Mouse (Mus musculus) neural tube, embryonic 12.5 days (tissue): ENCODE data around the gene Cpne6. TPM values are rescaled to one million over a fixed set of nuclear protein-coding genes. Genes with fewer than 3 reads are reported as not detected.

Source experiments
- ATAC-seq: fragments of 200-750 bp; cut with Nextera tagmentation; 2 replicates; pipeline ENCODE4 v1.8.0; 2017; ENCODE audit warnings: low read depth, mild to moderate bottlenecking, moderate TSS enrichment, moderate library complexity; ENCODE audit not compliant: low FRiP score
- H3K27ac ChIP-seq: fragments of 300-500 bp; sonication (generic); 2 replicates; pipeline ENCODE4 v1.5.1; 2016
- H3K27me3 ChIP-seq: fragments of 300-500 bp; sonication (generic); replicated peaks from 2 replicates; pipeline ENCODE4 v1.6.1; 2016; ENCODE audit warnings: mild to moderate bottlenecking
- H3K36me3 ChIP-seq: fragments of 300-500 bp; sonication (generic); 2 replicates; pipeline ENCODE4 v1.6.1; 2016; ENCODE audit warnings: mild to moderate bottlenecking
- H3K4me1 ChIP-seq: fragments of 300-500 bp; sonication (generic); 2 replicates; pipeline ENCODE4 v1.6.1; 2016
- H3K4me2 ChIP-seq: fragments of 300-500 bp; sonication (generic); replicated peaks from 2 replicates; pipeline ENCODE4 v1.6.1; 2016; ENCODE audit warnings: mild to moderate bottlenecking
- H3K4me3 ChIP-seq: fragments of 300-500 bp; sonication (generic); 2 replicates; pipeline ENCODE4 v1.5.1; 2016
- H3K9ac ChIP-seq: fragments of 300-500 bp; sonication (generic); 2 replicates; pipeline ENCODE4 v1.6.1; 2016; ENCODE audit warnings: mild to moderate bottlenecking
- H3K9me3 ChIP-seq: fragments of 300-500 bp; sonication (generic); 2 replicates; pipeline ENCODE4 v1.6.1; 2016; ENCODE audit warnings: mild to moderate bottlenecking
- WGBS: fragments of 180-500 bp; shearing (Covaris S2); methylation state at CpG from one replicate; pipeline ENCODE4 v1.1.7; 2016; 5-methylcytosine and 5-hydroxymethylcytosine counted together
- polyA plus RNA-seq: library from polyadenylated mRNA; unstranded; fragments of >200 nt; fragmentation: Nextera tagmentation; extraction: Ambion mirVana; gene quantifications from 2 replicates; pipeline ENCODE4 v1.2.1, GENCODE M21; 2016

The Cpne6 gene
- polyA plus RNA-seq, 1 experiment from 2014 or later = 2.4 TPM

DNA sequence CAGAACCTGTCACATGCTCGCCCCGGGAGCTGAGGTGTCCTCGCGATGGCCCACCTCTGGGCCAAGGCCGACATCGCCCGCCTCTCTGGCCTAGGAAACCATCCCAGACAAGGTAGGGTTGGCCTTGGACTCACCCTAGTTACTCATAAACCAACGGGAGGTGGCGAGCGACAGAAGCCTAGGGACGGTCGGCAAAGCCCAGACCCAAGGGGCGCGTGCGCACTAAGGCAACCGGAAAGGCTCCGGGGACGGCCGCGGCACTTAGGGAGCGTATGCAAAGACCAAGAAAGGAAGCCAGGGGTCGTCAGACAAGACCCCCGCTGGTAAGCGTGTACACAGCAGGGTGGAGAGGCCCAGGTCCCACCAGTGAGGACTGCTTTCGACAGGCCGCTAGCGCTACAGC, 49.6 kb downstream of the Cpne6 start, which contains the start of gene Dcaf11:
Gene Dcaf11, plus strand, starts transcription at position 208 of the 403 bp plus-strand sequence.
- peaks cover 14% of the 10 kb centered on the region for H3K4me1 ChIP-seq
- H3K27me3 ChIP-seq = no peaks in the 10 kb centered on the region
- H3K4me3 ChIP-seq = peak within 1 kb of the TSS; percentile 62
- no peaks in the 10 kb centered on the region for H3K9me3 ChIP-seq
- peaks cover 17% of the 10 kb centered on the region for H3K36me3 ChIP-seq
- under 1% methylated on average over 27 of the region's 27 CpGs for WGBS
- peak within 1 kb of the TSS; percentile 90 for H3K27ac ChIP-seq
- peak; percentile 85 for ATAC-seq
- H3K9ac ChIP-seq = peak within 1 kb of the TSS; percentile 61
- peak within 1 kb of the TSS; percentile 79 for H3K4me2 ChIP-seq

DNA sequence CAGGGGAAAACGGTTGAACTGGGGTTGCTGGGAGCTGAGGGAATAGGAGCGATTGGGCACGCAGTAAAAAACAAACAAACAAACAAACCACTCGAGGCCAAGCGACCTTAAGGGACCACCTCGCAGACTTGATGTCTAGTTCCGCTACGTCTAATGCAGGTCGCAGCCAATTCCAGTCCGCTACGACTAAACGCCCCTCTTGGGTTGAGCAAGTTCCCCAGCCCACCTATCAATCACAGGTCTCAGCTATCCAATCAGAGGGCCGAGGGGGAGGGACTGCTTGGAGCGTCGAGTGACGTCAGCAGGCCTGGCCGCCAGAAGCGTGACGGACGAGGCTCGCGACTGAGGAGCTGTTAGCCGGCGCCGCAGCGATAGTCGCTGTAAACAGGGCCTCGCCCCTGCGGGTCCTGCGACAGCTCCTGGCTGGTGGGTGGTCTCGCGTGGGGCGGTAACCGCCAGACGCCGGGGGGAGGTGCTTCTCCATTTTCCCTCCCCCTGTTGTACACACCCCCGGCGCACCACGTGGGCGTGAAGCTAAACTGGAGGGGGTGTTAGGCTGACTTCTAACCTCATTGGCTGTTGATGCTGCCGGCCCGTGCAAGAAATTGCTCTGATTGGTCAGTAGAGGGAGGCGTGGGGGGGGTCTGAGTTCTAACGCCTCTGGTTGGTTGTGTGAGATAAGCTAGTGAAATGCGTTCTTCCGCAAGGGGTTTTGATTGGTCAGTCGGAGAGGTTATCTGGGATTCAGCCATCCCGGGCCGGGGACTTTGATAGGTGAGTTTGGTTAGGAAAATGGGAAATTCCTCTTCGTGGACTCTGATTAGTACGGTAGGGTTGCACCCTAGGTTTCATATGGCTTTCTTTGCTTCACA, 50.2 kb downstream of the Cpne6 start, which contains the start of gene A730061H03Rik:
Gene A730061H03Rik, minus strand, starts transcription at position 205 of the 872 bp plus-strand sequence.
- peak; percentile 98 for ATAC-seq
- peaks cover 14% of the 10 kb centered on the region for H3K4me1 ChIP-seq
- no peaks in the 10 kb centered on the region for H3K9me3 ChIP-seq
- WGBS = under 1% methylated on average over 51 of the region's 51 CpGs
- peak within 1 kb of the TSS; percentile 61 for H3K9ac ChIP-seq
- H3K27me3 ChIP-seq = no peaks in the 10 kb centered on the region
- H3K27ac ChIP-seq = peak within 1 kb of the TSS; percentile 90
- H3K36me3 ChIP-seq = peaks cover 23% of the 10 kb centered on the region
- peak within 1 kb of the TSS; percentile 79 for H3K4me2 ChIP-seq
- peak within 1 kb of the TSS; percentile 62 for H3K4me3 ChIP-seq

DNA sequence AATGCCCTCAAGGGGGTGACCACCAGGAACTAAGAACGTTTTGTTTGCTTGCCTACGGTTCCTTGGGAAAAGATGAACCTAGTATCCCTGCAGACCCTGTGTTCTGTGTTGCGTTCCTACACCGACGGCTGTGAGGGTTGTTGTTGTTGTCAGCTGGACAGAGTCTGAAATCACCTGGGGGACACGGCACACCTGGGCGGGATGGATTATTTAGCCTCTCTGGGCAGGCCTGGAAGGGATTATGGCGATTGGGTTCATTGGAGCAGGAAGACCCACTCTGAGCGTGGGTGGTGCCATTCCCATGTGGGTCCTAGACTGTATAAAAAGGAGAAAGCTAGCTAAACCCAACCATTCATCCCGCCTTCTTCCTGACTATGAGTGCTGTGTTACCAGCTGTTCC, 51.6 kb downstream of the Cpne6 start:
- no peaks in the 10 kb centered on the region for H3K9me3 ChIP-seq
- H3K4me1 ChIP-seq = peaks cover 14% of the 10 kb centered on the region
- no peak overlapping the region for H3K4me3 ChIP-seq
- no peak overlapping the region for H3K9ac ChIP-seq
- peak overlapping the region; percentile 79 for H3K4me2 ChIP-seq
- 88% methylated on average over 10 of the region's 10 CpGs for WGBS
- no peaks in the 10 kb centered on the region for H3K27me3 ChIP-seq
- no peak overlapping the region for H3K27ac ChIP-seq
- peaks cover 37% of the 10 kb centered on the region for H3K36me3 ChIP-seq
- ATAC-seq = no peak

DNA sequence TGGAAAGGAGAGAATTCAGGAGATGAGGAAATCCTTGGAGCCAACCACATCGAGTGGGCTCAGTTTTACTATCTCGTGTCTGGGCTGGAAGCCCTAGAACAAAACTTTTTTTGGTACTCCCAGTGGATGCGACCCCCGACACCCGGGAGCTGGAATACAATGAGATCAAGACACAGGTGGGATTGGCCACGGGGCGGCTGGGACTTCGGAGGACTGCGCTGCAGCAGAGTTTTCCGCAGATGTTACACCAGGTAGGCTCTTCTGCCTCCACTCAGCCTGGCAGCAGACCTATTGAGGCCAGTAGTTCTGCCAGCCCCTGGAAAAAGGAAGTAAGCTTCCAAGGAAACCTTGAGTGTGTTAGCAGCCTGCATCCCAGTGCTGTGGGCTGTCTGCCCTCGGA, 53.0 kb downstream of the Cpne6 start:
- no peak overlapping the region for H3K9ac ChIP-seq
- H3K36me3 ChIP-seq = peaks cover 49% of the 10 kb centered on the region
- H3K9me3 ChIP-seq = no peaks in the 10 kb centered on the region
- H3K4me2 ChIP-seq = no peak overlapping the region
- peaks cover 14% of the 10 kb centered on the region for H3K4me1 ChIP-seq
- no peak overlapping the region for H3K4me3 ChIP-seq
- 93% methylated on average over 11 of the region's 11 CpGs for WGBS
- ATAC-seq = no peak
- no peaks in the 10 kb centered on the region for H3K27me3 ChIP-seq
- H3K27ac ChIP-seq = no peak overlapping the region

DNA sequence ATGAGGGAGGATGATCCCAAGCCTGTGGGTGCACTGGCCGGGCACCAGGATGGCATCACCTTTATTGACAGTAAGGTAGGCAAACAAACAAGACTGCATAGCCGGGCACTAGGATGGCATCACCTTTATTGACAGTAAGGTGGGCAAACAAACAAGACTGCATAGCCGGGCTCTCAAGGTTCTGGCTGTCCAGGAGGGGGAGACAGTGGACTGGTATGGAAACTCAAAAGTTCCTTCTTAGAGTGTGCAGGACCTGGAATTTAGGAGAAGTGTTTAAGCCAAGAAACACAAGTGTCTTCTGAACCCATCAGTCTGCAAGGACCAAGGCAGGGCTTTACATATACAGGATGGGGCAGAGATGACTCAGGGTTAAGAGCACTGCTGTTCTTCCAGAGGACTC, 55.5 kb downstream of the Cpne6 start:
- WGBS = 79% methylated on average over 3 of the region's 3 CpGs

More for the DNA sequence above, 55.5 kb downstream of the Cpne6 start:
- Histone ChIP-seq H3K4me1 (peaks cover 14% of the 10 kb centered on the region), H3K9ac (no peak overlapping the region), H3K27ac (no peak overlapping the region), H3K4me2 (no peak overlapping the region), H3K36me3 (peaks cover 63% of the 10 kb centered on the region), H3K4me3 (no peak overlapping the region), H3K9me3 (no peaks in the 10 kb centered on the region), H3K27me3 (no peaks in the 10 kb centered on the region)
- no peak for ATAC-seq

Other genes starting within 250 kb of the Cpne6 start
- gene Dhrs4, start 31.7 kb upstream of the Cpne6 start, polyA plus RNA-seq = 41.5 and 41.7 TPM in 2 replicates
- 16.1 and 16.8 TPM in 2 replicates for gene Carmil3, start 19.8 kb upstream of the Cpne6 start, polyA plus RNA-seq
- 0.10 and 0.19 TPM in 2 replicates for gene Nrl, start 14.5 kb downstream of the Cpne6 start, polyA plus RNA-seq
- 18.2 and 21.0 TPM in 2 replicates for gene Pck2, start 29.8 kb downstream of the Cpne6 start, polyA plus RNA-seq
- gene Dcaf11, start 49.6 kb downstream of the Cpne6 start, polyA plus RNA-seq = 103 and 105 TPM in 2 replicates
- gene A730061H03Rik, start 50.0 kb downstream of the Cpne6 start, polyA plus RNA-seq = not detected in 2 replicates
- gene Fitm1, start 65.2 kb downstream of the Cpne6 start, polyA plus RNA-seq = 4.0 and 4.3 TPM in 2 replicates
- gene Psme1, start 67.7 kb downstream of the Cpne6 start, polyA plus RNA-seq = 120 and 128 TPM in 2 replicates
- gene Emc9, start 74.9 kb downstream of the Cpne6 start, polyA plus RNA-seq = 8.9 and 12.7 TPM in 2 replicates
- gene Psme2, start 80.7 kb downstream of the Cpne6 start, polyA plus RNA-seq = 212 and 223 TPM in 2 replicates
- gene Rnf31, start 81.3 kb downstream of the Cpne6 start, polyA plus RNA-seq = 17.8 and 21.0 TPM in 2 replicates
- 8.8 and 9.0 TPM in 2 replicates for gene Irf9, start 93.1 kb downstream of the Cpne6 start, polyA plus RNA-seq
- 20.6 and 22.8 TPM in 2 replicates for gene Rec8, start 107.6 kb downstream of the Cpne6 start, polyA plus RNA-seq
- gene Ipo4, start 125.5 kb downstream of the Cpne6 start, polyA plus RNA-seq = 73.7 and 85.6 TPM in 2 replicates
- 2.1 and 3.6 TPM in 2 replicates for gene Gm49378, start 127.5 kb downstream of the Cpne6 start, polyA plus RNA-seq
- gene Tm9sf1, start 133.4 kb downstream of the Cpne6 start, polyA plus RNA-seq = 62.7 and 68.6 TPM in 2 replicates
- 0.53 and 0.77 TPM in 2 replicates for gene Tssk4, start 139.7 kb downstream of the Cpne6 start, polyA plus RNA-seq
- gene Mdp1, start 150.1 kb downstream of the Cpne6 start, polyA plus RNA-seq = 70.1 and 71.0 TPM in 2 replicates
- 60.7 and 61.6 TPM in 2 replicates for gene Gmpr2, start 161.5 kb downstream of the Cpne6 start, polyA plus RNA-seq
- 555 and 567 TPM in 2 replicates for gene Nedd8, start 161.7 kb downstream of the Cpne6 start, polyA plus RNA-seq
- gene Tinf2, start 171.4 kb downstream of the Cpne6 start, polyA plus RNA-seq = 44.1 and 45.7 TPM in 2 replicates
- 0.34 and 0.36 TPM in 2 replicates for gene Tgm1, start 203.5 kb downstream of the Cpne6 start, polyA plus RNA-seq
- gene Rabggta, start 211.8 kb downstream of the Cpne6 start, polyA plus RNA-seq = 42.0 and 46.3 TPM in 2 replicates
- 74.1 and 81.8 TPM in 2 replicates for gene Dhrs1, start 235.2 kb downstream of the Cpne6 start, polyA plus RNA-seq
- gene Nop9, start 235.2 kb downstream of the Cpne6 start, polyA plus RNA-seq = 44.2 and 47.0 TPM in 2 replicates
- 0.30 TPM in 1 of 2 replicates, not detected in the other for gene Cideb, start 248.0 kb downstream of the Cpne6 start, polyA plus RNA-seq